Mouse (Mus musculus) leukemia stem cell, adult 10-12 weeks (primary cell): Measurements from ENCODE around the gene Gm8906. TPM values are rescaled to one million over a fixed set of nuclear protein-coding genes. Genes with fewer than 3 reads are reported as not detected.

ENCODE experiments used
- polyA plus RNA-seq: library from polyadenylated mRNA; stranded (reverse); fragments of >175 nt; gene quantifications from 2 replicates; pipeline ENCODE4 v1.2.3, GENCODE M21; 2012; ENCODE audit warnings: low replicate concordance

Gm8906 gene
- not detected in 2 replicates for polyA plus RNA-seq

GRCm38 (mm10) chr5:11502385-11502784 is at the start of gene Gm8906:
TSS of gene Gm8906 (plus strand) at chr5:11502685.

Other genes starting within 250 kb of the Gm8906 start
- not detected in 2 replicates for gene Gm8890, start 246.7 kb upstream of the Gm8906 start, polyA plus RNA-seq
- gene Speer1, start 161.2 kb upstream of the Gm8906 start, polyA plus RNA-seq = not detected in 2 replicates
- not detected in 2 replicates for gene Gm8897, start 86.3 kb upstream of the Gm8906 start, polyA plus RNA-seq
- gene Gm6460, start 92.2 kb downstream of the Gm8906 start, polyA plus RNA-seq = not detected in 2 replicates
- gene Gm8922, start 179.3 kb downstream of the Gm8906 start, polyA plus RNA-seq = not detected in 2 replicates